Mouse (Mus musculus) neural tube, embryonic 14.5 days (tissue): ENCODE results near the gene Abcg1. TPM values are rescaled to one million over a fixed set of nuclear protein-coding genes. Genes with fewer than 3 reads are reported as not detected.
A peak's percentile ranks its signal among the peaks of the same experiment; 100 is the strongest.

Source experiments
- ATAC-seq: fragments of 200-750 bp; cut with Nextera tagmentation; 2 replicates; pipeline ENCODE4 v1.8.0; 2017; ENCODE audit warnings: low read depth, mild to moderate bottlenecking, moderate TSS enrichment, moderate library complexity
- H3K27ac ChIP-seq: fragments of 300-500 bp; sonication (generic); 2 replicates; pipeline ENCODE4 v1.5.1; 2014; ENCODE audit warnings: low read depth, mild to moderate bottlenecking, control low read depth, low read length, moderate library complexity, mixed read lengths
- H3K27me3 ChIP-seq: fragments of 300-500 bp; sonication (generic); 2 replicates; pipeline ENCODE4 v1.6.1; 2014; ENCODE audit warnings: low read length; ENCODE audit not compliant: control insufficient read depth, insufficient read depth
- H3K36me3 ChIP-seq: fragments of 300-500 bp; sonication (generic); 2 replicates; pipeline ENCODE4 v1.6.1; 2014; ENCODE audit warnings: low read length, mixed read lengths; ENCODE audit not compliant: control insufficient read depth, insufficient read depth
- H3K4me1 ChIP-seq: fragments of 300-500 bp; sonication (generic); 2 replicates; pipeline ENCODE4 v1.6.1; 2014; ENCODE audit warnings: low read length; ENCODE audit not compliant: control insufficient read depth, insufficient read depth
- H3K4me2 ChIP-seq: fragments of 300-500 bp; sonication (generic); 2 replicates; pipeline ENCODE4 v1.6.1; 2014; ENCODE audit warnings: mild to moderate bottlenecking, low read depth, low read length, control low read depth
- H3K4me3 ChIP-seq: fragments of 300-500 bp; sonication (generic); 2 replicates; pipeline ENCODE4 v1.5.1; 2014; ENCODE audit warnings: low read depth, low read length, control low read depth, mixed read lengths
- H3K9ac ChIP-seq: fragments of 300-500 bp; sonication (generic); replicated peaks from 2 replicates; pipeline ENCODE4 v1.6.1; 2014; ENCODE audit warnings: low read depth, mild to moderate bottlenecking, control low read depth, low read length, mixed read lengths
- H3K9me3 ChIP-seq: fragments of 300-500 bp; sonication (generic); 2 replicates; pipeline ENCODE4 v1.6.1; 2016; ENCODE audit warnings: low read length; ENCODE audit not compliant: control insufficient read depth
- WGBS: fragments of 180-500 bp; shearing (Covaris S2); extraction: QIAGEN DNeasy Blood & Tissue Kit; methylation state at CpG from one replicate; pipeline ENCODE4 v1.1.7; 2014; 5-methylcytosine and 5-hydroxymethylcytosine counted together
- polyA plus RNA-seq: library from polyadenylated mRNA; unstranded; fragments of >200 nt; fragmentation: Nextera tagmentation; extraction: Ambion mirVana; gene quantifications from 2 replicates; pipeline ENCODE4 v1.2.1, GENCODE M21; 2014

Abcg1 gene
- polyA plus RNA-seq, 1 experiment from 2014 or later: 20.5 TPM

- Histone ChIP-seq H3K4me3 (no peak overlapping the region), H3K4me2 (no peak overlapping the region), H3K27me3 (peaks cover 3% of the 10 kb centered on the region; the same call in 1 of the 2 replicates), H3K27ac (no peak overlapping the region), H3K36me3 (0 out of 2 replicates have a peak, but pooled peaks cover 3% of the 10 kb centered on the region), H3K4me1 (peaks cover 9% of the 10 kb centered on the region; the same call in 1 of the 2 replicates), H3K9ac (no peak overlapping the region), H3K9me3 (no peaks in the 10 kb centered on the region)
- no peak for ATAC-seq
- WGBS: 74% methylated on average over 13 of the region's 13 CpGs
These were observed 3.3 kb downstream of the Abcg1 start for GRCm38 (mm10) chr17:31060588-31061345.

- Histone ChIP-seq H3K27ac (0 out of 2 replicates have a peak overlapping the region, but pooled peaks have one; percentile 10), H3K27me3 (peaks cover 3% of the 10 kb centered on the region; the same call in 1 of the 2 replicates), H3K4me3 (no peak overlapping the region), H3K36me3 (0 out of 2 replicates have a peak, but pooled peaks cover 3% of the 10 kb centered on the region), H3K9ac (no peak overlapping the region), H3K4me2 (no peak overlapping the region), H3K9me3 (no peaks in the 10 kb centered on the region), H3K4me1 (peaks cover 9% of the 10 kb centered on the region; the same call in 1 of the 2 replicates)
- no peak for ATAC-seq
- WGBS: 86% methylated on average over 3 of the region's 3 CpGs
These were observed 4.0 kb downstream of the Abcg1 start for GRCm38 (mm10) chr17:31061346-31062095.

- WGBS: 67% methylated on average over 6 of the region's 6 CpGs
- H3K9ac ChIP-seq: no peak overlapping the region
- H3K4me3 ChIP-seq: no peak overlapping the region
- H3K36me3 ChIP-seq: 0 out of 2 replicates have a peak, but pooled peaks cover 7% of the 10 kb centered on the region
- H3K4me1 ChIP-seq: no peaks in the 10 kb centered on the region; the same call in 1 of the 2 replicates
- H3K9me3 ChIP-seq: no peaks in the 10 kb centered on the region
- H3K4me2 ChIP-seq: no peak overlapping the region
- no peak overlapping the region for H3K27ac ChIP-seq
- ATAC-seq: no peak
- H3K27me3 ChIP-seq: no peaks in the 10 kb centered on the region
These were observed 8.6 kb downstream of the Abcg1 start for GRCm38 (mm10) chr17:31066058-31066457.

GRCm38 (mm10) chr17:31067051-31067450 lies 9.6 kb downstream of the Abcg1 start:
- no peak for ATAC-seq

GRCm38 (mm10) chr17:31069121-31069520 lies 11.6 kb downstream of the Abcg1 start:
- Histone ChIP-seq H3K27me3 (no peaks in the 10 kb centered on the region), H3K4me3 (no peak overlapping the region), H3K36me3 (0 out of 2 replicates have a peak, but pooled peaks cover 7% of the 10 kb centered on the region), H3K4me1 (peaks cover 23% of the 10 kb centered on the region), H3K27ac (no peak overlapping the region), H3K4me2 (no peak overlapping the region), H3K9me3 (no peaks in the 10 kb centered on the region), H3K9ac (no peak overlapping the region)
- ATAC-seq: no peak
- 72% methylated on average over 6 of the region's 6 CpGs for WGBS

More at GRCm38 (mm10) chr17:31067051-31067450, 9.6 kb downstream of the Abcg1 start:
- Histone ChIP-seq H3K9ac (no peak overlapping the region), H3K4me2 (no peak overlapping the region), H3K36me3 (0 out of 2 replicates have a peak, but pooled peaks cover 7% of the 10 kb centered on the region), H3K4me3 (no peak overlapping the region), H3K27ac (no peak overlapping the region), H3K27me3 (no peaks in the 10 kb centered on the region), H3K9me3 (no peaks in the 10 kb centered on the region), H3K4me1 (peaks cover 5% of the 10 kb centered on the region)
- WGBS: 55% methylated on average over 11 of the region's 11 CpGs

- no peak overlapping the region for H3K4me3 ChIP-seq
- 88% methylated on average over 4 of the region's 4 CpGs for WGBS
- ATAC-seq: no peak
- H3K27ac ChIP-seq: no peak overlapping the region
- H3K4me2 ChIP-seq: no peak overlapping the region
- H3K9me3 ChIP-seq: no peaks in the 10 kb centered on the region
- 0 out of 2 replicates have a peak, but pooled peaks cover 3% of the 10 kb centered on the region for H3K36me3 ChIP-seq
- H3K27me3 ChIP-seq: no peaks in the 10 kb centered on the region
- peaks cover 29% of the 10 kb centered on the region for H3K4me1 ChIP-seq
- no peak overlapping the region for H3K9ac ChIP-seq
These were observed 12.4 kb downstream of the Abcg1 start for GRCm38 (mm10) chr17:31069845-31070244.

- Histone ChIP-seq H3K36me3 (0 out of 2 replicates have a peak, but pooled peaks cover 3% of the 10 kb centered on the region), H3K27me3 (no peaks in the 10 kb centered on the region), H3K4me2 (no peak overlapping the region), H3K9me3 (no peaks in the 10 kb centered on the region), H3K4me1 (peaks cover 29% of the 10 kb centered on the region), H3K27ac (0 out of 2 replicates have a peak overlapping the region, but pooled peaks have one; percentile 35), H3K9ac (no peak overlapping the region), H3K4me3 (no peak overlapping the region)
- 54% methylated on average over 6 of the region's 6 CpGs for WGBS
- ATAC-seq: no peak
These were observed 13.1 kb downstream of the Abcg1 start for GRCm38 (mm10) chr17:31070403-31071185.

- no peaks in the 10 kb centered on the region for H3K9me3 ChIP-seq
- no peak overlapping the region for H3K9ac ChIP-seq
- H3K27me3 ChIP-seq: no peaks in the 10 kb centered on the region
- H3K4me1 ChIP-seq: peaks cover 29% of the 10 kb centered on the region
- 0 out of 2 replicates have a peak, but pooled peaks cover 3% of the 10 kb centered on the region for H3K36me3 ChIP-seq
- WGBS: 47% methylated on average over 18 of the region's 18 CpGs
- no peak overlapping the region for H3K4me3 ChIP-seq
- ATAC-seq: no peak
- H3K4me2 ChIP-seq: no peak overlapping the region
- H3K27ac ChIP-seq: peak overlapping the region; percentile 52; the same call in 1 of the 2 replicates
These were observed 14.2 kb downstream of the Abcg1 start for GRCm38 (mm10) chr17:31071421-31072301.
